Mouse (Mus musculus) neural tube, embryonic 11.5 days (tissue): ENCODE measurements around the gene Gm10842. TPM values are rescaled to one million over a fixed set of nuclear protein-coding genes. Genes with fewer than 3 reads are reported as not detected.
"Not testable (repeated sequence)": the region's sequence is repeated elsewhere in the genome, so short reads cannot be mapped to it uniquely, and the experiment has no call there.

Experiments used
- ATAC-seq: fragments of 200-750 bp; cut with Nextera tagmentation; 2 replicates; pipeline ENCODE4 v1.8.0; 2017; ENCODE audit warnings: moderate number of reproducible peaks, mild to moderate bottlenecking, moderate TSS enrichment, moderate library complexity; ENCODE audit not compliant: insufficient read depth, low FRiP score, low TSS enrichment
- DNase-seq: peaks from one replicate; pipeline ENCODE4 v3.0.0-alpha.2; 2015; ENCODE audit warnings: low spot score
- H3K27ac ChIP-seq: fragments of 300-500 bp; sonication (generic); 2 replicates; pipeline ENCODE4 v1.5.1; 2014; ENCODE audit warnings: low read depth, mild to moderate bottlenecking, low read length
- H3K27me3 ChIP-seq: fragments of 300-500 bp; sonication (generic); 2 replicates; pipeline ENCODE4 v1.6.1; 2014; ENCODE audit warnings: mild to moderate bottlenecking, low read length, mixed read lengths; ENCODE audit not compliant: control insufficient read depth, insufficient read depth
- H3K36me3 ChIP-seq: fragments of 300-500 bp; sonication (generic); 2 replicates; pipeline ENCODE4 v1.6.1; 2014; ENCODE audit warnings: mild to moderate bottlenecking, low read length, moderate library complexity, mixed read lengths; ENCODE audit not compliant: control insufficient read depth, insufficient read depth
- H3K4me1 ChIP-seq: fragments of 300-500 bp; sonication (generic); 2 replicates; pipeline ENCODE4 v1.6.1; 2014; ENCODE audit warnings: low read length, mixed read lengths; ENCODE audit not compliant: control insufficient read depth, insufficient read depth
- H3K4me2 ChIP-seq: fragments of 300-500 bp; sonication (generic); 2 replicates; pipeline ENCODE4 v1.6.1; 2014; ENCODE audit warnings: low read depth, mild to moderate bottlenecking, moderate library complexity
- H3K4me3 ChIP-seq: fragments of 300-500 bp; sonication (generic); 2 replicates; pipeline ENCODE4 v1.5.1; 2014; ENCODE audit warnings: low read depth, low read length
- H3K9ac ChIP-seq: fragments of 300-500 bp; sonication (generic); 2 replicates; pipeline ENCODE4 v1.6.1; 2014; ENCODE audit warnings: mild to moderate bottlenecking, low read length
- H3K9me3 ChIP-seq: fragments of 300-500 bp; sonication (generic); 2 replicates; pipeline ENCODE4 v1.6.1; 2016; ENCODE audit warnings: low read length; ENCODE audit not compliant: control insufficient read depth
- WGBS: fragments of 180-500 bp; shearing (Covaris S2); extraction: QIAGEN DNeasy Blood & Tissue Kit; methylation state at CpG from one replicate; pipeline ENCODE4 v1.1.7; 2014; 5-methylcytosine and 5-hydroxymethylcytosine counted together
- polyA plus RNA-seq: library from polyadenylated mRNA; unstranded; fragments of >200 nt; fragmentation: Nextera tagmentation; extraction: Ambion mirVana; gene quantifications from 2 replicates; pipeline ENCODE4 v1.2.1, GENCODE M21; 2014

Gene Gm10842
- not detected in 2 replicates for polyA plus RNA-seq

DNA sequence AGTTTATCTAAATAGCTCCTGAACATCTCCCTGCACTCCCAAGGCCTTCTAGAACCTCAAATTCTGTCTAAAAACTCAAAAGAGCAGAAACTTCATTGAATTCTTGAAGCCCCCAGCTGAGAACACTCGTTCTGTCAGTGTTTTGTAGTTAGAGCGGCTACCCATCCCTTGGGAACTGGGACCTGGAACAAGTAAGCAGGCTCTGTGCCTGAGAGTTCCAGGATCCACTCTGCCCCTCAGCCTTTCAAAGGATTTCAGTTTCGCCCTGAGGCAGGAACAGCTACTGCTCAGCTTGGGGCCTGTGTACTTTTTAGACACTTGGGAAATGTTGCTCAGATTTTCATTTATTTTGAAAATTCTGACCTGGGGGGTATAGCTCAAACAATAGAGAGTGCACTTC lies at the start of gene Gm10842:
Gene Gm10842 (plus strand): TSS at position 301 of the 400 bp plus-strand sequence.
- Histone ChIP-seq H3K36me3 (no peaks in the 10 kb centered on the region), H3K27me3 (no peaks in the 10 kb centered on the region), H3K27ac (no peak within 1 kb of the TSS), H3K9me3 (no peaks in the 10 kb centered on the region), H3K4me2 (no peak within 1 kb of the TSS), H3K4me1 (no peaks in the 10 kb centered on the region), H3K4me3 (no peak within 1 kb of the TSS), H3K9ac (no peak within 1 kb of the TSS)
- DNase-seq: no peak
- ATAC-seq: no peak
- whole genome bisulfite sequencing: 71% methylated on average over 3 of the region's 3 CpGs

DNA sequence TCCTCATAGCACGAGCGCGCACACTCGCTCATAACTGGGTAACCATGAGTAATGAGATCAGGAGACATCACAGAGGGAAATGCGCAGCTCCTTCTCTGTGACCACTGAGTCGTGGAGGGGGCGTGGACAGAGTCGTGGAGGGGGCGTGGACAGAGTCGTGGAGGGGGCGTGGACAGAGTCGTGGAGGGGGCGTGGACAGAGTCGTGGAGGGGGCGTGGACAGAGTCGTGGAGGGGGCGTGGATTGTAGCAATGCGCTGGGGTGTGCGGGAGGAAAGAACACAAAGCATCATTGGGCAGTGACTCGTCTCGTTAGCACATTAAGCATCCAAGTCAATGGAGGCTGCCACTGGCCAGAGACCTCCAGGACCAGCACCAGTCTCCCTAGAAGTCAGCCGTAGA lies 34.2 kb upstream of the Gm10842 start:
- H3K9ac ChIP-seq, H3K27ac ChIP-seq, H3K4me3 ChIP-seq, H3K36me3 ChIP-seq, H3K9me3 ChIP-seq, H3K27me3 ChIP-seq, DNase-seq, H3K4me2 ChIP-seq, ATAC-seq, H3K4me1 ChIP-seq: not testable (repeated sequence)
- WGBS: 77% methylated on average over 21 of the region's 22 CpGs

DNA sequence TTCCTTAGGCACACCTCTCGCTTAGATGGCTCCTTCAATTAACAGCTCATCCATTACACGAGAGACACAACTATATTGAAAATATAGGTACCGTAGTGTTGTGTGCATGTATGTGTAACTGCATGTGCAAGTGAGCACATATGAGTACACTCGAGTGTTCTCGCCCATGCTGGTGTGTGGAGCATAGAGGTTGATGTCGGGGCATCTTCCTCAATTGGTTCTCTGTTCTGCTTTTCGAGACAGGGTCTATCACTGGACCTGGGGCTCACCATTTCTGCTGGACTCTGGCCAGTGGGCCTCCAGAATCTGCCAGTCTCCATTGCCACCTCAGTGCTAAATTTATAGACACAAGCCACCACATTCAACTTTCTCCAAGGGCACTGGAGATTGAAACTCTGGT lies 28.9 kb upstream of the Gm10842 start:
- Histone ChIP-seq H3K36me3 (no peaks in the 10 kb centered on the region), H3K4me2 (no peak overlapping the region), H3K9ac (no peak overlapping the region), H3K4me1 (no peaks in the 10 kb centered on the region), H3K9me3 (no peaks in the 10 kb centered on the region), H3K27me3 (no peaks in the 10 kb centered on the region), H3K4me3 (no peak overlapping the region), H3K27ac (no peak overlapping the region)
- WGBS: 88% methylated on average over 7 of the region's 7 CpGs
- DNase-seq: no peak
- no peak for ATAC-seq

DNA sequence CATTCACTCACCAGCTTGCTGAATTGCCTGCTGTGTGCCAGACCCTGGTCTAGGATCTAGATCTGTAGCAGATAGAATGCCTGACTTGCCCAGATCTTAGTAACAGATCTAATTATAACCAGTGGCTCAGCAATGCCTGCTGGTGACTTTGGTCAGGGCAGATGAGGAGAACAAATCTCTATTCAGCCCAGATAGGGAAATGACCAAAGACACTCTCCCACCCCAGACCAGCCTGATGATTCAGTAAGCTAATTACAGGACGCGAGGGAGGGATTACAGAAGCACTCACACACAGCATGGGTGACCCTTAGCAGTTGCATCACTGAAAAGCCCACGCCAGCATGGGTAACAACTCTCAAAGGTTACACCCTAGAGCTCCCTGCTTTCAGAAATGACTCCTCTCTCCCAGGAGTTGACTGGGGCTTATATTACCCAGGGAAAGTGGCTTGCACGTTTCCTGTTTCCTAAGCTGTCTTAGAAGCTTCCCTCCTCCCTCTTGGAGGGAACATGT lies 26.1 kb upstream of the Gm10842 start:
- ATAC-seq (no peak), DNase-seq (no peak)
- 46% methylated on average over 4 of the region's 4 CpGs for WGBS
- H3K9ac ChIP-seq: no peak overlapping the region
- H3K4me3 ChIP-seq: no peak overlapping the region
- no peak overlapping the region for H3K4me2 ChIP-seq
- no peaks in the 10 kb centered on the region for H3K36me3 ChIP-seq
- H3K4me1 ChIP-seq: no peaks in the 10 kb centered on the region
- no peaks in the 10 kb centered on the region for H3K9me3 ChIP-seq
- no peaks in the 10 kb centered on the region for H3K27me3 ChIP-seq
- H3K27ac ChIP-seq: no peak overlapping the region

DNA sequence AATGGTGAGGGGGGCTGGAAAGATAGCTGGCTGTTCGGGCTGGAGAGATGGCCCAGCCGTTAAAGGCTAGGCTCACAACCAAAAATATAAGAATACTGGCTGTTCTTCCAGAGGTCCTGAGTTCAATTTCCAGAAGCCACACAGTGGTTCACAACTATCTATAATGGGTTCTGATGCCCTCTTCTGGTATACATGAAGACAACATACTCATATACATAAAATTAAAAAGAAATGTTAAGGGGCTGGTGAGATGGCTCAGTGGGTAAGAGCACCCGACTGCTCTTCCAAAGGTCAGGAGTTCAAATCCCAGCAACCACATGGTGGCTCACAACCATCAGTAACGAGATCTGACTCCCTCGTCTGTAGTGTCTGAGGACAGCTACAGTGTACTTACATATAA lies 24.9 kb upstream of the Gm10842 start:
- 77% methylated on average over 5 of the region's 5 CpGs for WGBS
- not testable (repeated sequence) for H3K27me3 ChIP-seq, H3K4me2 ChIP-seq, H3K4me3 ChIP-seq, H3K36me3 ChIP-seq, DNase-seq, H3K9ac ChIP-seq, H3K9me3 ChIP-seq, H3K27ac ChIP-seq, ATAC-seq, H3K4me1 ChIP-seq

DNA sequence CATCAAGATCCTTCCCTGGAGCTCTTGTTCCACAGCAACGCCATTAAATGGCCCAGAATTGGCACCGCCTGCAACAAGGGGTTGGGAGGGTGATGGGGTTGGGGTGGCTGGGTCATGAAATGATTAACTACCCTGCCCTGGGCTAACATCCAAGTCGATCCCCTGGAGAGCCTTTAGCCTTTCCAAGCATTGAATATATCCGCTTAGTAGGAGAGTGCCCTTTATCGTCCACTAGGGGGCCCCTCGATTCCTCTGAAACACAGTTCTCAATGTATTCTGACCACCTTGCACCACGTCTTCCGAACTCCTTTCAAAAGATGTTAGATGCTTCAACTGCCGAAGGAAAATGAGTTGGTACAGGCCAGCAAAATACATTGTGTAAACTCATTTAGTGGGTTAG lies 22.7 kb upstream of the Gm10842 start:
- Histone ChIP-seq H3K27me3 (no peaks in the 10 kb centered on the region), H3K4me1 (peaks cover 9% of the 10 kb centered on the region), H3K4me2 (no peak overlapping the region), H3K4me3 (no peak overlapping the region), H3K9ac (no peak overlapping the region), H3K27ac (no peak overlapping the region), H3K9me3 (no peaks in the 10 kb centered on the region), H3K36me3 (no peaks in the 10 kb centered on the region)
- DNase-seq: peak; percentile 67
- ATAC-seq: peak; percentile 57; the same call in 1 of the 2 replicates
- WGBS: 8% methylated on average over 9 of the region's 9 CpGs

GRCm38 (mm10) chr11:105125735-105126519 lies 20.8 kb upstream of the Gm10842 start, which contains the start of gene Mettl2:
Gene Mettl2, plus strand, starts transcription at chr11:105126425.
- ATAC-seq (peak; percentile 89), DNase-seq (peak; percentile 87)
- no peaks in the 10 kb centered on the region for H3K36me3 ChIP-seq
- H3K4me3 ChIP-seq: peak within 1 kb of the TSS; percentile 72
- H3K27me3 ChIP-seq: no peaks in the 10 kb centered on the region
- H3K27ac ChIP-seq: no peak within 1 kb of the TSS
- peak within 1 kb of the TSS; percentile 68 for H3K4me2 ChIP-seq
- no peaks in the 10 kb centered on the region for H3K9me3 ChIP-seq
- H3K4me1 ChIP-seq: peaks cover 9% of the 10 kb centered on the region
- H3K9ac ChIP-seq: peak within 1 kb of the TSS; percentile 52
- 1% methylated on average over 36 of the region's 38 CpGs for WGBS

DNA sequence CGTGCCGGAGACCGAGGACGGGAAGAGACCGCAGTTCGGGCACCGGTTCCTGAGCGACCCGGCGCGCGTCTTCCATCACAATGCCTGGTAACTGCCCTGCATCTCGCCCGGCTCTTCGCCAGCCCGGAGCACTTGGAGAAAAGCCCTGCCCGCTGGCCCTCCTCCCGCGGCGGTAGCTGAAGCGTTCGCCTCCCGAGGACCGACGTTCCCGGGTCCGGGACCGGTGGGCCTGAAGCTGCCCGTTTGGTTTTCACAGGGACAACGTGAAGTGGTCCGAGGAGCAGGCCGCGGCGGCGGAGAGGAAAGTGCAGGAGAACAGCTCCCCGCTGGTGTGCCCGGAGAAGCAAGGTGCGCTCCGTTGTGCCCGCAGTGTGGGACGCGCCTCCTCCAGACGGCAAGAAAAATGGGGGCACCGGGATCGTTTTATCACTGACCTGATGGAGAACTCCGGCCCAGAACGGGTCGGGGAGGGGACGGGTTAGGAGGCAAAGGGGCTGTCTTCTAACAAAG lies 20.1 kb upstream of the Gm10842 start:
- Histone ChIP-seq H3K9me3 (no peaks in the 10 kb centered on the region), H3K4me1 (peaks cover 9% of the 10 kb centered on the region), H3K9ac (peak overlapping the region; percentile 52), H3K27me3 (no peaks in the 10 kb centered on the region), H3K36me3 (0 out of 2 replicates have a peak, but pooled peaks cover 2% of the 10 kb centered on the region), H3K27ac (no peak overlapping the region), H3K4me3 (peak overlapping the region; percentile 72), H3K4me2 (peak overlapping the region; percentile 68)
- under 1% methylated on average over 49 of the region's 49 CpGs for WGBS
- no peak; the same call in 1 of the 2 replicates for ATAC-seq
- DNase-seq: no peak

DNA sequence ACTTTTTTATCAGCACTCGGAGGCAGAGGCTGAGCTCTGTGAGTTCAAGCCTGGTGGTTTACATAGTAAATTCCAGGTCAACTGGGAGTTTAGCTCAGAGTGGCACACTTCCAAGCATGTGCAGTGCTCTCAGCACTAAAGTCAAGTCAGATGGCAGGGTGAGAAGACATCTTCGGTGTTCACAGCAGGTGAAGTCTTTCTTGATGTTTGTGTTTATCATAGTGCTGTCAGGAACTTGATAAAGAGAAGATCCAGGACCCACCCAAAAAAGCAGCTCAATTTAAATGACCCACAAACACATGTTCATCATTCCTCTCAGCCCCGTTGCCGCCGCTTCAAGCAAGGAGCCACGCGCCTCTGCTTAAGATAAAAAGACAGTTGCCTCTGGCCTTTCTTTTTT lies 11.0 kb upstream of the Gm10842 start:
- no peak for ATAC-seq
- no peak for DNase-seq
- H3K27me3 ChIP-seq: no peaks in the 10 kb centered on the region
- 94% methylated on average over 7 of the region's 7 CpGs for WGBS
- peaks cover 18% of the 10 kb centered on the region for H3K36me3 ChIP-seq
- H3K4me2 ChIP-seq: no peak overlapping the region
- no peaks in the 10 kb centered on the region for H3K4me1 ChIP-seq
- H3K9me3 ChIP-seq: no peaks in the 10 kb centered on the region
- no peak overlapping the region for H3K9ac ChIP-seq
- H3K4me3 ChIP-seq: no peak overlapping the region
- no peak overlapping the region for H3K27ac ChIP-seq
